Mouse (Mus musculus) cerebellum, postnatal 25 days (tissue): ENCODE data around the gene Nppa.

ENCODE experiments used
- DNase-seq, 2 experiments: peaks; one replicate each; pipeline ENCODE4 v3.0.0; 2021; ENCODE audit warnings: mixed read lengths in 2 of 2

The Nppa gene

GRCm38 (mm10) chr4:148000202-148000772 is at the start of gene Nppa:
Gene Nppa, plus strand, starts transcription at chr4:148000722.
- no peak for DNase-seq

DNA sequence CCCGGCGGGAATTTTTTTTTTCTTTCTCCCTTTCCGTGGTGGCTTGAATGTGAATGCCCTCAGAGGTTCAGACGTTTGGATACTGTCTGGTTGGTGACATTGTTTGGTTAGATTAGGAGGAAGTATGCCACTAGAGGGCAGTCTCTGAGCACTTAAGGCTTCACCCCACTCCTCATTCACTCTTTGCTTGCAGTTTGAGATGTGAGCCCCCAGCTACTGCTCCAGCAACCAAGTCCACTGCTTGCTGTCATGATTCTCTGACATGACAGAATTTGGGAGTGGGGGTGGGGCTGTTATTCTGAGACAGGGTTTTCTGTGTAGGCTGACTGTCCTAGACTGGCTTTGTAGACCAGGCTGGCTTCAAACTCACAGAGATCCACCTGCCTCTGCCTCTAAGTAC is 46.9 kb upstream of the Nppa start:
- DNase-seq: peak in 1 of 2 experiments; percentile 44

- DNase-seq: no peak
Observed at GRCm38 (mm10) chr4:147957141-147957540, 43.4 kb upstream of the Nppa start.

GRCm38 (mm10) chr4:147959881-147960831 is 40.4 kb upstream of the Nppa start:
- DNase-seq: peak; percentile 61 to 76

- no peak for DNase-seq
Observed at GRCm38 (mm10) chr4:147962781-147963180, 37.7 kb upstream of the Nppa start.

- DNase-seq: no peak
Observed at GRCm38 (mm10) chr4:147963623-147964022, 36.9 kb upstream of the Nppa start.

GRCm38 (mm10) chr4:147965712-147966111 is 34.8 kb upstream of the Nppa start:
- no peak for DNase-seq

DNA sequence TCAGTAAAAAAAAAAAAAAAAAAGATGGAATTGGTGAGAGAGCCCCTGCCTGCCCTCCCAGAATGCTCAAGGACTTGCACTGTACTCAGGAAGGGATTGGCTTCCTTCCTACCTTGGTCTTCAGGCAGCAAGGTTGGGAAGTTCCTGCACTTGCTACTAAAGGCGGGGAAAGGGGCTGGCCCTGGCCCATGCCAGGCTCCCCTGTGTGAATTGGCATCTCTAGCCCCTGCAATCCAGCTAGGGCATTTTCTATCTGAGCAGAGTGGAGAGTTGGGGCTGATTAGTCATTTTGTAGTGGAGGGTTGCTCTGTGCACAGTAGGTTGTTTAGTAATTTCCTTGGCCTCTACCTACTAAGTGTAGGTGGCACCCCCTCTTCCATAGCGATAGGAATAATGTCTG is 31.7 kb upstream of the Nppa start:
- DNase-seq: no peak

DNA sequence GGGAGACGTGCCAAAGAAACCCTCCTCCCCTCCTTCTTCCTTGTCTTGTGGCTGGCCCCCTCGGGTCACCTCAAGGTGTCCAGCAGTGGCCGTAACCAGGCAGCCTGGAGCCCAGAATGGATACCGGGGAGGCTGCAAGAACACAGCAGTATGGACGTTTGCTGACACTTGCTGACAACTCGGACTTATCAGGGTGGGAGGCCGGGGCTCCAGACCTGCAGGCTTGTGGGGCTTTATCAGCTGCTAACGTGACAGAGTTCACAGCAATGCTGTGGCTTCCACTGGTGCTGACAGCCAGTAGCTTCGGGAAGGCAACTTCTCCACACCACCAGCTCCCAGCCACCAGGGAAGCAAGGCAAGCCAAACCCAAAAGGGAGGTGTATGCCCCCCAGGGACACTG is 31.2 kb upstream of the Nppa start:
- no peak for DNase-seq

DNA sequence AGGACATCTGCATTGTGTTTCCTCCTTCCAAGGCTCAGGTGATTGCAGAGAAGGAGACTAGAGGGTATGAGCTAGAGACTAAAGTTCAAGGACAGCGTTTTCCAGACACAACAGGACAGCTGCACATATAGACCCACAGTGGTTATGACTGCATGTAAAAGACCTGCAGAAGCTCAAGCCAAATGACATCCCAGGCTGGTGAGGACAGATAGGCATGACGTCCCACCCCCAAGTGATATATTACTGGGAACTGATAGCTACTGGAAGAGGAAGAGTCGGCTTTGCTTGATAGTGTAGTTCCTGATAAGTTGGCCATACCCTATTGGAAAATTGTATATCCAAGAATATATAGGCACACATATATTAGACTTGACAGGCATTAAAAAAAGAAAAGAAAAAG is 24.3 kb upstream of the Nppa start:
- DNase-seq: no peak

DNA sequence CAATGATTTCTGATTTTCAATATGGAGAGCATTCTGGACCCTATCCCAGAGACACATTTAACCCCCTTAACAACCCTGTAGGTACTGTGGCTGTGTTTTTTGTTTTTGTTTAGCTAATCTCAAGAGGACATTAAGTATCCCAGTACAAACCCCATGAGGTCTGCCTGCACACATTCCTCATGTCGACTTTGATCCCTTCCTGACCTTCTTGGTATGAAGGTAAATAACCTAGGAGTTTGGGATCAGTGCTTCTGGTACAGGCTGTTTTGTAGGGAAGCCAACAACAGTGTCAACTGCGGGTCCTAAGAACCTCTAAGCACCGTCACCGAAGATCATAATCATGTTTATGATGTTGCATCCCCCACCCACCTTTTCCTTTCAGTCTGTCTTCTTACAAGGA is 22.8 kb upstream of the Nppa start:
- no peak for DNase-seq

DNA sequence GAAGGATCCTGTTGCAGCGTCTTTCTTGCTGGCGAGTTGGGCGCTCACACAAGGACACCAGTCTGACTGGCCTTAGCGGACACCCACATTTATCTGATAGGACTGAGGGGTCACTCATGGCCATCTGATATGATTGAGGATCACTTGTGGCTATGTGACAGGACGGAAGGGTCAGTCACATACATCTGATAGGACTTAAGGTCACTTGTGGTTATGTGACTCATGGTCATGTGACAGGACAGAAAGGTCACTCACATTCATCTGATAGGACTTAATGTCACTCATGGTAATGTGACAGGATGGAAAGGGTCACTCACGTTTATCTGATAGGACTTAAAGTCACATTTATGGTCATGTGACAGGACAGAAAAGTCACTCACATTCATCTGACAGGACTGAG is 22.1 kb upstream of the Nppa start:
- DNase-seq: no peak

- DNase-seq: no peak
Observed at GRCm38 (mm10) chr4:147979441-147979860, 21.1 kb upstream of the Nppa start.

DNA sequence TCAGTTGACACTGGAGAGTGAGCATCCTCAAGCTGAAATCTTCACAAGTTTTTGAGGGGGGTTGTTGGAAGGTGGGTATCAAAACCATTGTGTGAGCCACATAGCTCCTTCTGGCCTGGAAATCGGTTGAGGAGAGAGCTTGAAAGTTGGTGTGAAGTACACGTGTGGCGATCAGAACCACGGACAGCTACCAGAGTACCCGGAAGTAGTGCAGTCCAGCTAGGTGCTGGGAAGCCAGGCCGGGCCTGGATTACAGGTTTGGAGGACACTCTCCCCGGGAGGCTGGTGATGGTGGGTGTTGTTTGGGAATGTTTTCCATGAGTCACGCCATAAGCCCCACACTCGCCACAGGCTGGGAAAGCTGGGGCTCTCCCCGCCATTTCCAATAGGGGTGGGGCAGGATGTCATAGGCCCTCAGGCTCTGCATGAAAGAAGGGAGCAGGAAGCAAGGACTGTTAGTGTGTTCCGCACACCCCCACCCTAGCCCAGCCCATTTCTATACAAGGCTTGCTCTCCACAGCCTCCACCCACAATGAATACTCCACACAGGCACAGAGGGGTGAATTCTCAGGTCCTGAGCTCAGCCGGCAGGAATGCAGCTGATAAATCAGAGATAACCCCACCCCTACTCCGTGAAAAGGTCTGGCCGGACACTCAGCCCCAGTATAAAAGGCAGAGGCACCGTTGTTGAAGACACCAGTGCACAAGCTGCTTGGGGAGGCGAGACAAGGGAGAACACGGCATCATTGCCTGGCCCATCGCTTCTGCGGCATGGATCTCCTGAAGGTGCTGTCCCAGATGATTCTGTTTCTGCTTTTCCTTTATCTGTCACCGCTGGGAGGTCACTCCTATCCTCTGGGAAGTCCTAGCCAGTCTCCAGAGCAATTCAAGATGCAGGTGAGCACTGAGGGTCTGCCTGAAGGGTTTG is 15.1 kb upstream of the Nppa start, which contains the start of gene Nppb:
TSS of gene Nppb (plus strand) at position 584 of the 928 bp plus-strand sequence.
- DNase-seq: no peak

- no peak for DNase-seq
Observed at GRCm38 (mm10) chr4:147993571-147994095, 6.9 kb upstream of the Nppa start.

GRCm38 (mm10) chr4:147995311-147995710 is 5.2 kb upstream of the Nppa start:
- no peak for DNase-seq

DNA sequence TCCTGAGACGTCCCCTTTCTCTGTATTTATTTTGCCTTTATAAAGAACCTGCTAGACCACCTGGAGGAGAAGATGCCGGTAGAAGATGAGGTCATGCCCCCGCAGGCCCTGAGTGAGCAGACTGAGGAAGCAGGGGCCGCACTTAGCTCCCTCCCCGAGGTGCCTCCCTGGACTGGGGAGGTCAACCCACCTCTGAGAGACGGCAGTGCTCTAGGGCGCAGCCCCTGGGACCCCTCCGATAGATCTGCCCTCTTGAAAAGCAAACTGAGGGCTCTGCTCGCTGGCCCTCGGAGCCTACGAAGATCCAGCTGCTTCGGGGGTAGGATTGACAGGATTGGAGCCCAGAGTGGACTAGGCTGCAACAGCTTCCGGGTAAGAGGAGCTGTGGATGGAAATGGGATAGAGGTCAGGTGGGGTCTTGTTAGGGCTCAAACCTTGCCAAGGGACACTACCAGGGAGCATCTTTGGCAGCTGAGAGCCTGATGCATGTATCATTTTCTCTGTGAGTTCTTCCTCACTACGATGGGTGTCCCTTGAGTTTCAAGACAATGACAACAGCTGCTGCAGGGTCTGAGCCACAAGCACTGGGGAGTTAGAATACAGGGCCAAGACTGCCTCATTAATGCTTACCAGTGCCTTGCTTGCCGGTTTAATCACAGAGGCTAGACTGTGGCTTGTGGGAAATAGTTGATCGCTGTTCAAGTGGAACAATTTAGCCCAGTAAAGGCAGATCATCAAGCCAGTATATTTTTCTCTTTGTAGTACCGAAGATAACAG is 679 bp downstream of the Nppa start:
- no peak for DNase-seq

GRCm38 (mm10) chr4:148001866-148002265 is 1.3 kb downstream of the Nppa start:
- DNase-seq: no peak

- no peak for DNase-seq
Observed at GRCm38 (mm10) chr4:148004361-148004760, 3.8 kb downstream of the Nppa start.

DNA sequence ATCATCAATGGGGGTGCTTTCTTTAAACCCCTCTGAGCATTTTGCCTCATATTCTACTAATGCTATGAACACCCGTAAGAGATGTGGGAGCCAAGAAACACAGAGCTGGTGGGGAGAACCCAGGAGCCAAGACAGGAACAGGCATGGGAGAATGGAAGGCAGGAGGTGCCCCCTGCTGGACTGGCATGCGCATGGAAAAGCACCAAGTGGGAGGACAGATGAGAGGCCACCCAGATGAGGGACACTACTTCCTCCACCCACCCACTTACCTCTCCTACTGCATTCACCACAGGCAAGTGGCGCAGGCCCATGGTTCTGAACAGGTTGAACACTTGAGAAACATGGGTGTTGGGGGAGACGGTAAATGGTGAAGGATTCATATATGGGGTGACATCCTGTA is 7.9 kb downstream of the Nppa start:
- DNase-seq: peak; percentile 21 to 57

GRCm38 (mm10) chr4:148009641-148010040 is 9.1 kb downstream of the Nppa start:
- DNase-seq: no peak

- no peak for DNase-seq
Observed at GRCm38 (mm10) chr4:148011332-148011731, 10.8 kb downstream of the Nppa start.
